Mouse (Mus musculus) forebrain, embryonic 12.5 days (tissue): ENCODE data around the gene Itpr2. TPM values are rescaled to one million over a fixed set of nuclear protein-coding genes. Genes with fewer than 3 reads are reported as not detected.

ENCODE experiments used
- ATAC-seq: fragments of 200-750 bp; cut with Nextera tagmentation; 2 replicates; pipeline ENCODE4 v1.8.0; 2017; ENCODE audit warnings: moderate TSS enrichment; ENCODE audit not compliant: low FRiP score
- H3K27ac ChIP-seq: fragments of 300-500 bp; sonication (generic); 2 replicates; pipeline ENCODE4 v1.5.1; 2016; ENCODE audit warnings: mild to moderate bottlenecking
- H3K27me3 ChIP-seq: fragments of 300-500 bp; sonication (generic); 2 replicates; pipeline ENCODE4 v1.6.1; 2016; ENCODE audit warnings: mild to moderate bottlenecking
- H3K36me3 ChIP-seq: fragments of 300-500 bp; sonication (generic); replicated peaks from 2 replicates; pipeline ENCODE4 v1.6.1; 2016; ENCODE audit warnings: mild to moderate bottlenecking
- H3K4me1 ChIP-seq: fragments of 300-500 bp; sonication (generic); 2 replicates; pipeline ENCODE4 v1.6.1; 2016
- H3K4me2 ChIP-seq: fragments of 300-500 bp; sonication (generic); 2 replicates; pipeline ENCODE4 v1.6.1; 2016; ENCODE audit warnings: mild to moderate bottlenecking, moderate library complexity
- H3K4me3 ChIP-seq: fragments of 300-500 bp; sonication (generic); replicated peaks from 2 replicates; pipeline ENCODE4 v1.5.1; 2016; ENCODE audit warnings: mild to moderate bottlenecking
- H3K9ac ChIP-seq: fragments of 300-500 bp; sonication (generic); 2 replicates; pipeline ENCODE4 v1.6.1; 2016; ENCODE audit warnings: mild to moderate bottlenecking
- H3K9me3 ChIP-seq: fragments of 300-500 bp; sonication (generic); 2 replicates; pipeline ENCODE4 v1.6.1; 2016
- WGBS: fragments of 180-500 bp; shearing (Covaris S2); methylation state at CpG from one replicate; pipeline ENCODE4 v1.1.7; 2016; 5-methylcytosine and 5-hydroxymethylcytosine counted together
- polyA plus RNA-seq: library from polyadenylated mRNA; unstranded; fragments of >200 nt; fragmentation: Nextera tagmentation; extraction: Ambion mirVana; gene quantifications from 2 replicates; pipeline ENCODE4 v1.2.1, GENCODE M21; 2016

The Itpr2 gene
- polyA plus RNA-seq, 1 experiment from 2014 or later: 3.4 TPM

DNA sequence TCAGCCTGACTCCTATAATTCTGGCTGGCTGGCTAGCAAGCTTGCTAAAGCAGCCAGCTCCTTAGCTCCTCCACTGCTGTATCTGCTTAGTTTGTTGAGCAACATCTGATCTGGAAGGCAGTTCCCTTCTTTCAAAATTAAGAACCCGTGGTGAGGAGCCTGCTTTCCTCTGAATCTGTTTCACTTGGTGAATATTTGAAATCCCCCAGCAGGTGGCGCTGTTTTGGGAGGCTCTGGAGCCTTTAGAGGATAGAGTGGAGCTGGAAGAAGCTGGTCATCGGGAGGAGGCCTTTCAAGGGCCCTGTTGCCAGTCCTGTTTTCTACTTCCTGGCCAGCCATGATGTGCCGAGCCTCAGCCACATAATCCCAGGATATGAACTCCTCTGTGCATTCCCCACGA is 422.8 kb downstream of the Itpr2 start:
- WGBS: 50% methylated on average over 5 of the region's 5 CpGs
- Histone ChIP-seq H3K9me3 (no peaks in the 10 kb centered on the region), H3K27ac (no peak overlapping the region), H3K4me3 (no peak overlapping the region), H3K27me3 (no peaks in the 10 kb centered on the region), H3K4me2 (no peak overlapping the region), H3K36me3 (no peaks in the 10 kb centered on the region), H3K9ac (no peak overlapping the region), H3K4me1 (peaks cover 10% of the 10 kb centered on the region)
- ATAC-seq: 0 out of 2 replicates have a peak, but pooled peaks have one; percentile 20

DNA sequence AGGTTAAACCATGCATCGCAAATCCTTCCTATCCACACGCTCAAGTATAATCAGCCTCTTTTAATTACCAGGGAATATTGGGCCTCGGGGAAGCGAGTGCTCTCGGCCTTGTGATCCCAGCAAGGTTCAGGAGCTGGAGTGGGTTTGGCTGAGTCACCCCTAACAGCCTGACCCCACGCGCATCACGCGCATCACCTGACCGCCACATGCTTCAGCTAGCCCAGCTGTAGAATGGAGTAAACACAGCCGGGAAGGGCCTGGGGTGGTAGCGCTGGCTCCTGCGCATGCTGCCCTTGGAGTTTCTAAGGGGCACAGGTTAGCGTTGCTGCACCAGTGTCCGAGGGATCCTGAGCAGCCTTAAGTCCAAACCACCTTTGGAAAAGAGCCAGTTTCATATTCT is 423.9 kb downstream of the Itpr2 start:
- no peaks in the 10 kb centered on the region for H3K36me3 ChIP-seq
- 88% methylated on average over 15 of the region's 15 CpGs for WGBS
- ATAC-seq: no peak

DNA sequence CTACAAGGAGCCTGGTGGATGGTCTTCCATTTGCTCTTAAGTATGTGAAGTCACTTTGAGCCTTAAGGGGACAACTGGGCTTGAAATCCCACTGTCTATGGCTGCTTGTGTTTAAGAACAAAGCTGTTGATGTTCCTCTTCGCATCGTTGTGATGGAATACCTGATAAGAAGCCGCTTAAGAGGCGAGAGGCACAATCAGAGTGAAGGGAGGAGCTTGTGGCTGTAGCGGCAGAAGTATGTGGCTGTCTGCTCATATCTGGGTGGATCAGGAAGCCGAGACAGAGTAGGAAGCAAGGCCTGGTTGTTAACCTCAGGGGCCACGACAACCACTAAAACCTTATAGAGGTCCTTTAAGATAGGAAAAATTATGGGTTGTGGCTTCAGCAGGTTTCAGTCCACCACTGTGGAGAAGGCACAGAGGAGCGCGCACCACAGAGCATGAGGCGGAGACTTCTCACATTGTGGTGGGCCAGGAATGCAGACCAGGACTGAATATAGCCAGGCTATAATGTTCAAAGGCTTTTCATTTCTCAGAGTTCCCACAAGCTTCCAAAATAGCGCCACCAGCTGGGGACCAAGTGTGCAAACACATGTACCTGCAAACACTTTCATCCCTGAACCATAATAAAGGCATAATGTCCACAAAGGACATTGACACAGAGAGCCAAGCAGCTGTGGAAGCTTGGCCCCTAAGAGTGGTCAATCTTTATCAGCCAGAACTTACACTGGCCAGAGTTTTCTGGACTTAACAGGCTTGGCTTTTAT is 424.7 kb downstream of the Itpr2 start:
- Histone ChIP-seq H3K9ac (no peak overlapping the region), H3K4me3 (no peak overlapping the region), H3K4me1 (peaks cover 10% of the 10 kb centered on the region), H3K27me3 (no peaks in the 10 kb centered on the region), H3K36me3 (no peaks in the 10 kb centered on the region), H3K4me2 (no peak overlapping the region), H3K9me3 (0 out of 2 replicates have a peak, but pooled peaks cover 4% of the 10 kb centered on the region), H3K27ac (no peak overlapping the region)
- WGBS: 86% methylated on average over 11 of the region's 11 CpGs
- no peak for ATAC-seq

More for the DNA sequence above, 423.9 kb downstream of the Itpr2 start:
- Histone ChIP-seq H3K4me3 (no peak overlapping the region), H3K9me3 (0 out of 2 replicates have a peak, but pooled peaks cover 4% of the 10 kb centered on the region), H3K9ac (no peak overlapping the region), H3K4me2 (no peak overlapping the region), H3K27me3 (no peaks in the 10 kb centered on the region), H3K27ac (no peak overlapping the region), H3K4me1 (peaks cover 10% of the 10 kb centered on the region)

DNA sequence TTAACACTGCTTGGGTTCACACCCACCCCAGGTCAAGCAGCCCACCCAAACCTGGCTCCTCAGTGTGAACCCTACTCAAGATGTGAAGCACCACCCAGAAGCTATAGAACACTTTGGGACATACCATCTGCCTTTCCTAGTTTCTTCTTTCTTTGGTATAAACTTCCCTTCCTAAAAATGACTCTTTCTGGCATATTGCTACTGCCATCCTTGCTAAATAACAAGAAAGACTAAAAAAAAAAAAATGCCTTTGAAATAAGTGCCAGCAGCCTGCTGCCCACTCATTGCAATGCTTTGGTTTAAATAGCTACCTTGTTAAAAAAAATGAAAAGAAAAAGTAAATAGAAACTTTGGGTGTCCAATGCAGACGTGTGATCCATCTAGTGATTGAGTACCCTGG is 429.2 kb downstream of the Itpr2 start:
- no peak overlapping the region for H3K4me2 ChIP-seq
- no peak for ATAC-seq
- H3K9ac ChIP-seq: no peak overlapping the region
- no peak overlapping the region for H3K27ac ChIP-seq
- H3K9me3 ChIP-seq: 0 out of 2 replicates have a peak, but pooled peaks cover 4% of the 10 kb centered on the region
- no peaks in the 10 kb centered on the region for H3K27me3 ChIP-seq
- no peaks in the 10 kb centered on the region for H3K4me1 ChIP-seq
- 83% methylated on average over 1 of the region's 1 CpGs for WGBS
- no peak overlapping the region for H3K4me3 ChIP-seq
- no peaks in the 10 kb centered on the region for H3K36me3 ChIP-seq

DNA sequence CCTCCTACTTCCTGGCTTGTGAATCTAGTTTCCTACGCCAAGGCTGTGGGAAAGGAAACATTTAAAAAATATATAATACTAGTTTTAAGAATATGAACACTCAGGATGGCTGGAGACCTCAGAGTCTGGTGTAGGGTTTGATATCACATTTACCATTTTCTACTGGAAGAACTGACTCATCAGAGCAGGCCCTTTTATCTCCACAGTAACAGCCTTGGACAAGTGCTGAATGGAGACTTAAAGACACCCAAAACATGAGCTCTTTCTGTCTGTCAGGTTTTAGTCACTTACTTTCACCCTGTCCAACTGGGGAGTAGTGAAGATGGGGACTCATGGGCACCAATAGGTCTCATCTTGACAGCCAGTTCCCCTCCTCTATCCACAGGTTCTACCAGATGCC is 430.1 kb downstream of the Itpr2 start:
- Histone ChIP-seq H3K27ac (no peak overlapping the region), H3K27me3 (no peaks in the 10 kb centered on the region), H3K9ac (no peak overlapping the region), H3K4me2 (no peak overlapping the region), H3K9me3 (0 out of 2 replicates have a peak, but pooled peaks cover 4% of the 10 kb centered on the region), H3K36me3 (no peaks in the 10 kb centered on the region), H3K4me3 (no peak overlapping the region), H3K4me1 (no peaks in the 10 kb centered on the region)
- WGBS: 84% methylated on average over 1 of the region's 1 CpGs
- no peak for ATAC-seq

Other genes with a start within 250 kb of the Itpr2 start
- gene Fgfr1op2, start 75.0 kb upstream of the Itpr2 start, polyA plus RNA-seq: 74.9 and 77.4 TPM in 2 replicates
- 96.2 and 96.4 TPM in 2 replicates for gene Ints13, start 75.6 kb upstream of the Itpr2 start, polyA plus RNA-seq
- gene Med21, start 140.3 kb upstream of the Itpr2 start, polyA plus RNA-seq: 117 and 125 TPM in 2 replicates
- 26.0 and 29.6 TPM in 2 replicates for gene Tm7sf3, start 140.6 kb upstream of the Itpr2 start, polyA plus RNA-seq
- 17.6 TPM in 2 replicates for gene Stk38l, start 222.8 kb upstream of the Itpr2 start, polyA plus RNA-seq